ENCODE assay signal across 9 mouse cellular contexts in genomic region chr16:29683563-29683962, GRCm38 (mm10).
A peak's percentile ranks its signal among the peaks of the same experiment; 100 is the strongest.
DNase-seq lines count a peak whose midpoint lies in the region; ATAC-seq and TF ChIP-seq lines count a peak whose summit lies in the region.
"Had no signal": no experiment of that assay in that cellular context is flagged by ENCODE, and none has a peak within 500 bp of the region (broad histone marks: within the 10 kb centered on the region; RNA-seq: fewer than 3 reads in every experiment).

No protein-coding gene starts in this region.

- H3K27ac ChIP-seq in embryonic facial prominence, embryonic 13.5 days, result no peak overlapping the region
- H3K27ac ChIP-seq in hindbrain, embryonic 11.5 days (ENCODE audit: low read depth, low read length), result peak overlapping the region; percentile 63
- no peak overlapping the region for H3K27ac ChIP-seq in liver, postnatal 0 days (ENCODE audit: low read depth)
- H3K27ac ChIP-seq: macrophage had no signal

- WGBS in embryonic facial prominence, embryonic 13.5 days, result 5% methylated on average over 12 of the region's 12 CpGs
- WGBS in hindbrain, embryonic 11.5 days, result 1% methylated on average over 12 of the region's 12 CpGs
- 31% methylated on average over 12 of the region's 12 CpGs for WGBS in liver, postnatal 0 days (ENCODE audit: insufficient replicate concordance)

- H3K9me3 ChIP-seq in embryonic facial prominence, embryonic 13.5 days, result no peaks in the 10 kb centered on the region
- H3K9me3 ChIP-seq in hindbrain, embryonic 11.5 days (ENCODE audit: control insufficient read depth, low read length), result no peaks in the 10 kb centered on the region
- no peaks in the 10 kb centered on the region for H3K9me3 ChIP-seq in liver, postnatal 0 days (ENCODE audit: low read length)

- 0 out of 2 replicates have a peak overlapping the region, but pooled peaks have one; percentile 32 for H3K9ac ChIP-seq in embryonic facial prominence, embryonic 13.5 days
- H3K9ac ChIP-seq in hindbrain, embryonic 11.5 days (ENCODE audit: low read depth, low read length), result peak overlapping the region; percentile 43
- 0 out of 2 replicates have a peak overlapping the region, but pooled peaks have one; percentile 26 for H3K9ac ChIP-seq in liver, postnatal 0 days (replicated peaks)

- no peak overlapping the region for H3K4me3 ChIP-seq in embryonic facial prominence, embryonic 13.5 days
- no peak overlapping the region for H3K4me3 ChIP-seq in hindbrain, embryonic 11.5 days (ENCODE audit: low read depth, low read length)
- H3K4me3 ChIP-seq in liver, postnatal 0 days (ENCODE audit: low read depth, low read length), result no peak overlapping the region

- no peaks in the 10 kb centered on the region for H3K27me3 ChIP-seq in embryonic facial prominence, embryonic 13.5 days
- peaks cover 56% of the 10 kb centered on the region for H3K27me3 ChIP-seq in hindbrain, embryonic 11.5 days (ENCODE audit: control insufficient read depth, insufficient read depth, low read length)
- H3K27me3 ChIP-seq in liver, postnatal 0 days (ENCODE audit: insufficient read depth, low read length), result no peaks in the 10 kb centered on the region

- TF ChIP-seq CTCF in liver, postnatal 0 days (IDR thresholded peaks at IDR 0.05; ENCODE audit: low read depth), result no peak

- ATAC-seq in embryonic facial prominence, embryonic 13.5 days (ENCODE audit: insufficient number of reproducible peaks, insufficient read depth, low FRiP score, low TSS enrichment, low read depth), result no peak
- ATAC-seq in hindbrain, embryonic 11.5 days (ENCODE audit: low FRiP score), result peak; percentile 86
- ATAC-seq in liver, postnatal 0 days, result no peak

- no peaks in the 10 kb centered on the region for H3K36me3 ChIP-seq in embryonic facial prominence, embryonic 13.5 days
- no peaks in the 10 kb centered on the region for H3K36me3 ChIP-seq in hindbrain, embryonic 11.5 days (ENCODE audit: control insufficient read depth, insufficient read depth, low read length)
- no peaks in the 10 kb centered on the region for H3K36me3 ChIP-seq in liver, postnatal 0 days (replicated peaks; ENCODE audit: insufficient read depth, low read length)

- DNase-seq in MN1 (ENCODE audit: low spot score), result peak; percentile 61
- DNase-seq in hindbrain, embryonic 11.5 days (ENCODE audit: low spot score), result peak; percentile 86
- DNase-seq in liver, postnatal 0 days, result no peak
- DNase-seq in urinary bladder, postnatal 14 days (ENCODE audit: low spot score), result no peak
- DNase-seq in frontal cortex, postnatal 25 days (ENCODE audit: low spot score in 2 of 2), result no peak
- DNase-seq in adrenal gland, adult 2 months, result no peak
- no peak for DNase-seq in urinary bladder, postnatal 36 days (ENCODE audit: low spot score in 2 of 2)

- TF ChIP-seq EP300 in liver, postnatal 0 days (IDR thresholded peaks at IDR 0.05; ENCODE audit: low read depth), result no peak

- H3K4me2 ChIP-seq in embryonic facial prominence, embryonic 13.5 days, result peak overlapping the region; percentile 50
- peak overlapping the region; percentile 40 for H3K4me2 ChIP-seq in hindbrain, embryonic 11.5 days (replicated peaks; ENCODE audit: low read depth, low read length)
- H3K4me2 ChIP-seq in liver, postnatal 0 days (ENCODE audit: low read depth, low read length), result no peak overlapping the region

- peaks cover 18% of the 10 kb centered on the region for H3K4me1 ChIP-seq in embryonic facial prominence, embryonic 13.5 days
- H3K4me1 ChIP-seq in hindbrain, embryonic 11.5 days (replicated peaks; ENCODE audit: control insufficient read depth, insufficient read depth, low read length), result peaks cover 15% of the 10 kb centered on the region
- peaks cover 2% of the 10 kb centered on the region; the same call in 1 of the 2 replicates for H3K4me1 ChIP-seq in liver, postnatal 0 days (ENCODE audit: insufficient read depth)

Comparison
In these comparisons a context has a peak if more than half of its experiments do, and no peak if none do; other contexts are left out.
1. DNase-seq: peak in MN1 (single experiment) and hindbrain, embryonic 11.5 days (single experiment); none in liver, postnatal 0 days (single experiment), urinary bladder, postnatal 14 days (single experiment), frontal cortex, postnatal 25 days (0 of 2), adrenal gland, adult 2 months (single experiment) and urinary bladder, postnatal 36 days (0 of 2).
2. Peak in every context shown above with its lines, with median percentiles within 50 percentile points of each other: H3K9ac ChIP-seq.